Mouse (Mus musculus) lung, adult 2 months (tissue): ENCODE data around the gene Kif22.
A peak's percentile ranks its signal among the peaks of the same experiment; 100 is the strongest.

Experiments used
- CTCF ChIP-seq: fragments of 200-500 bp; IDR thresholded peaks from 2 replicates; pipeline ENCODE4 v1.5.1; 2011; ENCODE audit warnings: mild to moderate bottlenecking, low read length, control low read depth; ENCODE audit not compliant: insufficient read depth
- POLR2A ChIP-seq: fragments of 200-500 bp; IDR thresholded peaks from 2 replicates; pipeline ENCODE4 v1.6.1; 2011; ENCODE audit warnings: low read depth, mild to moderate bottlenecking, control low read depth, low read length, borderline replicate concordance; ENCODE audit errors: extremely low read depth

GRCm38 (mm10) chr7:127024755-127025555 is 17.3 kb downstream of the Kif22 start:
- peak; percentile 79 for TF ChIP-seq CTCF
- TF ChIP-seq POLR2A: peak; percentile 42; the same call in 1 of the 2 replicates
